Mouse (Mus musculus) stomach, embryonic 14.5 days (tissue): ENCODE measurements at regions not wholly inside any gene's neighbourhood (a gene's known extent, or its start where the extent isn't known, plus 50 kb on each side); places are given as distances from the start of the nearest gene placed in this dataset.
"Not testable (repeated sequence)": the region's sequence is repeated elsewhere in the genome, so short reads cannot be mapped to it uniquely, and the experiment has no call there.

Source experiments
- ATAC-seq: fragments of 200-750 bp; cut with Nextera tagmentation; 2 replicates; pipeline ENCODE4 v1.8.0; 2017; ENCODE audit warnings: low read depth, moderate TSS enrichment; ENCODE audit not compliant: insufficient number of reproducible peaks, insufficient read depth, low FRiP score
- H3K27ac ChIP-seq: fragments of 300-500 bp; sonication (generic); 2 replicates; pipeline ENCODE4 v1.5.1; 2014; ENCODE audit warnings: mild to moderate bottlenecking, low read length, moderate library complexity, mixed read lengths
- H3K27me3 ChIP-seq: fragments of 300-500 bp; sonication (generic); 2 replicates; pipeline ENCODE4 v1.6.1; 2014; ENCODE audit warnings: low read length, control low read depth, mixed read lengths; ENCODE audit not compliant: control insufficient read depth, insufficient read depth
- H3K36me3 ChIP-seq: fragments of 300-500 bp; sonication (generic); 2 replicates; pipeline ENCODE4 v1.6.1; 2014; ENCODE audit warnings: mild to moderate bottlenecking, control low read depth, low read length, moderate library complexity, mixed read lengths; ENCODE audit not compliant: control insufficient read depth, insufficient read depth
- H3K4me1 ChIP-seq: fragments of 300-500 bp; sonication (generic); 2 replicates; pipeline ENCODE4 v1.6.1; 2014; ENCODE audit warnings: low read length, control low read depth, mixed read lengths; ENCODE audit not compliant: control insufficient read depth, insufficient read depth
- H3K4me2 ChIP-seq: fragments of 300-500 bp; sonication (generic); replicated peaks from 2 replicates; pipeline ENCODE4 v1.6.1; 2014; ENCODE audit warnings: low read depth, low read length, control low read depth
- H3K4me3 ChIP-seq: fragments of 300-500 bp; sonication (generic); 2 replicates; pipeline ENCODE4 v1.5.1; 2014; ENCODE audit warnings: low read depth, low read length, control low read depth
- H3K9ac ChIP-seq: fragments of 300-500 bp; sonication (generic); replicated peaks from 2 replicates; pipeline ENCODE4 v1.6.1; 2014; ENCODE audit warnings: low read depth, mild to moderate bottlenecking, control low read depth, low read length, moderate library complexity, mixed read lengths
- H3K9me3 ChIP-seq: fragments of 300-500 bp; sonication (generic); 2 replicates; pipeline ENCODE4 v1.6.1; 2016; ENCODE audit warnings: low read depth, low read length, control low read depth; ENCODE audit not compliant: control insufficient read depth
- WGBS: fragments of 180-500 bp; shearing (Covaris S2); extraction: QIAGEN DNeasy Blood & Tissue Kit; methylation state at CpG from one replicate; pipeline ENCODE4 v1.1.7; 2014; 5-methylcytosine and 5-hydroxymethylcytosine counted together

DNA sequence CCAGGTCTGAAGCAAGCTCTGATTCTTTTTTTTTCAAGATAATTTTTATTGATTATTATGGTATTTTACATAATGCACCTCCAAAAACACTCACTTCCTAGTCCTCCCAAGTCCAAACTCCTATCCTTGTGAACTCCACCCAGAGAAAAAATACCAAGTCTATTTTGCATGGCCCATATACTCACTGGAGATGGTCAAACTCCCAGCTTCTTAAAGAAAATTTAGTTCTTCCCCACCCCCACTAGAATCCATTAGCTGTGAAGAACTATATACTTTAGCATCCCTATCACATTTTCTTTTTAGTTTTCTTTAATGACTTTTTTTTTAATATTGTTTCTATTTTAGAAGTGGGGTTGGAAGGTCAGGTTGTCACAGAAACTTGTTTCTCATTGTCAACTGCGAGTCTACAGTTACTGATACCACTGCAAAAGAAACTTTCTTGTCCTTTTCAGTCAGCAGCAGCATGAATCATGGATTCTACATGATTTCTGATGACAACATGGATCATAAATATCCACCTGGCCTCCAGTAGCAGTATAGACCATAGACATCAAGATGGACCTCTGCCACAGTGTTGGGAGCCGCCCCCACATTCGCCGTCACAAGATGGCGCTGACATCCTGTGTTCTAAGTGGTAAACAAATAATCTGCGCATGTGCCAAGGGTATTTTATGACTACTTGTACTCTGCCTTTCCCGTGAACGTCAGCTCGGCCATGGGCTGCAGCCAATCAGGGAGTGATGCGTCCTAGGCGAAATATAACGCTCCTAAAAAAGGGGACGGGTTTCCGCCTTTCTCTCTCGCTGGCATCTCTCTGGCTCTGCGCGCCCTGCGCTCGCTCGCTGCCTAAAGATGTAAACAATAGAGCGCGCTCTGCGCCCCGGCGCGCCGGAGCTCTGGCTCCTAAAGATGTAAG lies 69.0 kb downstream of the Pgr15l start:
- not testable (repeated sequence) for H3K27ac ChIP-seq, ATAC-seq, H3K9me3 ChIP-seq, H3K27me3 ChIP-seq, H3K4me2 ChIP-seq, H3K4me3 ChIP-seq, H3K9ac ChIP-seq, H3K4me1 ChIP-seq, H3K36me3 ChIP-seq
- WGBS, result 54% methylated on average over 16 of the region's 27 CpGs

DNA sequence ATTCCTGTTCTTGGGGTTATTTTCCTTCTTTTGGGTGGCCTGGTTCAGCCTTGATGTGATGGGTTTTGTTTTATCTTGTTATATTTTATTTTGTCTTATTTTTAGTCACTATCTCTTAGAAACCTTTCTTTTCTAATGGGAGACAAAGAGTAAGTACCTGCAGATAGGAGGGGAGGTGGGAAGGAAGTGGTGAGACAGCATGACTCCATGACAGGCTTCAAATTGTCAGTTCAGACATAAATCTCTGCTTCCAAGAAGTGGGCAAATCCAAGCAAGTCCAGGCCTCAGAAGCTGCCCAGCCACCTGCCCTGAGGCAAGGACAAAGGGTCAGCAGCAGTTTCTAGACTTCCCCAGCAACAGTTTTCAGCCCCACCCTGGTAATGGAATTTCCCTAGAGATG lies 69.8 kb downstream of the Pgr15l start:
- Histone ChIP-seq H3K27ac (no peak overlapping the region), H3K9me3 (no peaks in the 10 kb centered on the region), H3K4me2 (0 out of 2 replicates have a peak overlapping the region, but pooled peaks have one; percentile 14), H3K27me3 (no peaks in the 10 kb centered on the region), H3K4me3 (no peak overlapping the region), H3K4me1 (no peaks in the 10 kb centered on the region), H3K9ac (no peak overlapping the region), H3K36me3 (no peaks in the 10 kb centered on the region)
- no peak for ATAC-seq

DNA sequence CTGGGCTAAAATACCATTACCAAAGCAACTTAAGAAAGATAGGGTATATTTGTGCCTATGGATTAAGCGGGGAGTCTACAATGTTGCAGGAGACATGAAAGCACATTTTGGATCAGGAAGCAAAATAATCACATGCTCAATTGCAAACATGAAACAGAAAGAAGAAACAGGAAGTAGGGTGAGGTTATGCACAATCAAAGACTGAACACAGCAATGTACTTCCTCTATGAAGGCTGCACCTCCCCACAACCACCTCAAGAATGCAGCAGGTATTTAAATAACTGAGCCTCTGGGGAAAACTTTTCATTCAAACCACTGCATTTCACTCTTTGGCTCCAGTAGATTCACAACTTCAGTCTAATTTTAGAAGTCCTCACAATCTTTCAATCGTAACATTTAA lies 83.8 kb downstream of the Pgr15l start:
- no peaks in the 10 kb centered on the region for H3K36me3 ChIP-seq
- no peak overlapping the region for H3K27ac ChIP-seq
- no peaks in the 10 kb centered on the region for H3K9me3 ChIP-seq
- no peaks in the 10 kb centered on the region for H3K27me3 ChIP-seq
- no peak overlapping the region for H3K4me2 ChIP-seq
- no peak overlapping the region for H3K4me3 ChIP-seq
- ATAC-seq, result no peak
- WGBS, result 96% methylated on average over 2 of the region's 2 CpGs
- no peaks in the 10 kb centered on the region for H3K4me1 ChIP-seq
- H3K9ac ChIP-seq, result no peak overlapping the region
